Mouse (Mus musculus) myocyte (in vitro differentiated cells): ENCODE results near the gene Plcb3. TPM values are rescaled to one million over a fixed set of nuclear protein-coding genes. Genes with fewer than 3 reads are reported as not detected.
A peak's percentile ranks its signal among the peaks of the same experiment; 100 is the strongest.

ENCODE experiments used
- H3K27me3 ChIP-seq: one replicate; pipeline ENCODE4 v1.6.1; 2011; ENCODE audit not compliant: control insufficient read depth, insufficient read depth, insufficient read length
- H3K36me3 ChIP-seq: one replicate; pipeline ENCODE4 v1.6.1; 2011; ENCODE audit not compliant: control insufficient read depth, insufficient read depth
- H3K4me2 ChIP-seq: one replicate; pipeline ENCODE4 v1.6.1; 2011; ENCODE audit warnings: low read depth, control low read depth
- H3K4me3 ChIP-seq: one replicate; pipeline ENCODE4 v1.5.1; 2011; ENCODE audit warnings: mild to moderate bottlenecking, control low read depth, moderate library complexity
- H3K79me2 ChIP-seq: one replicate; pipeline ENCODE4 v1.6.1; 2011; ENCODE audit not compliant: control insufficient read depth, insufficient read depth
- H3ac ChIP-seq: one replicate; pipeline ENCODE4 v1.6.1; 2011; ENCODE audit not compliant: control insufficient read depth, insufficient read length
- CEBPB ChIP-seq: IDR thresholded peaks from 2 replicates; pipeline ENCODE4 v1.6.1; 2011; ENCODE audit warnings: mild to moderate bottlenecking, moderate library complexity; ENCODE audit not compliant: poor library complexity, insufficient read depth, severe bottlenecking
- E2F4 ChIP-seq: IDR thresholded peaks from one replicate; pipeline ENCODE4 v1.6.1; 2011; ENCODE audit warnings: mild to moderate bottlenecking, control low read depth, moderate library complexity; ENCODE audit not compliant: insufficient read depth
- MAX ChIP-seq: IDR thresholded peaks from one replicate; pipeline ENCODE4 v1.6.1; 2011; ENCODE audit warnings: low read depth, mild to moderate bottlenecking, control low read depth
- MYOD1 ChIP-seq, 3 experiments: IDR thresholded peaks; one replicate each; pipeline ENCODE4 v1.6.1; 2011; ENCODE audit warnings: control low read depth in 2 of 3, low read depth in 2 of 3, mild to moderate bottlenecking in 2 of 3, moderate library complexity in 1 of 3; ENCODE audit not compliant: insufficient read length in 2 of 3, control insufficient read depth in 1 of 3
- MYOG ChIP-seq, 3 experiments: IDR thresholded peaks; one replicate each; pipeline ENCODE4 v1.6.1; 2011; ENCODE audit warnings: control low read depth in 2 of 3, low read depth in 2 of 3, mild to moderate bottlenecking in 2 of 3; ENCODE audit not compliant: insufficient read length in 2 of 3, control insufficient read depth in 1 of 3, insufficient read depth in 1 of 3
- POLR2A ChIP-seq: IDR thresholded peaks from one replicate; pipeline ENCODE4 v1.6.1; 2011; ENCODE audit warnings: low read depth, mild to moderate bottlenecking, control low read depth, moderate library complexity; ENCODE audit not compliant: insufficient read length
- POLR2AphosphoS2 ChIP-seq: IDR thresholded peaks from one replicate; pipeline ENCODE4 v1.6.1; 2011; ENCODE audit warnings: low read depth, control low read depth; ENCODE audit not compliant: insufficient read length
- REST ChIP-seq: IDR thresholded peaks from one replicate; pipeline ENCODE4 v1.6.1; 2011; ENCODE audit warnings: mild to moderate bottlenecking, control low read depth, moderate library complexity; ENCODE audit not compliant: insufficient read depth, insufficient read length
- SRF ChIP-seq: IDR thresholded peaks from one replicate; pipeline ENCODE4 v1.6.1; 2011; ENCODE audit warnings: low read depth; ENCODE audit not compliant: control insufficient read depth, insufficient read length
- TCF12 ChIP-seq: IDR thresholded peaks from one replicate; pipeline ENCODE4 v1.6.1; 2011; ENCODE audit warnings: mild to moderate bottlenecking, control low read depth; ENCODE audit not compliant: poor library complexity, insufficient read depth, severe bottlenecking
- TCF3 ChIP-seq: IDR thresholded peaks from one replicate; pipeline ENCODE4 v1.6.1; 2011; ENCODE audit warnings: low read depth, control low read depth; ENCODE audit not compliant: insufficient read length
- USF1 ChIP-seq: IDR thresholded peaks from one replicate; pipeline ENCODE4 v1.6.1; 2011; ENCODE audit warnings: low read depth, mild to moderate bottlenecking, control low read depth, moderate library complexity
- polyA plus RNA-seq: library from polyadenylated mRNA; unstranded; fragments of >200 nt; fragmentation: generic; extraction: Trizol; gene quantifications from one replicate; pipeline ENCODE4 v1.2.1, GENCODE M21; 2012; ENCODE audit warnings: missing spikeins

Plcb3 gene
- polyA plus RNA-seq, 1 experiment, result 34.3 TPM

- no peaks in the 10 kb centered on the region for H3K27me3 ChIP-seq
- H3K4me3 ChIP-seq, result no peak overlapping the region
- no peak overlapping the region for H3ac ChIP-seq
- no peaks in the 10 kb centered on the region for H3K79me2 ChIP-seq
- no peak for TF ChIP-seq MYOG (IDR thresholded peaks at IDR 0.05; ENCODE audit: control insufficient read depth in 1 of 3, insufficient read depth in 1 of 3, insufficient read length in 2 of 3, low read depth in 2 of 3)
- no peak for TF ChIP-seq MAX
- TF ChIP-seq E2F4, result no peak
- no peak for TF ChIP-seq TCF3
- no peak overlapping the region for H3K4me2 ChIP-seq
- H3K36me3 ChIP-seq, result peaks cover 30% of the 10 kb centered on the region
Measured at GRCm38 (mm10) chr19:7017541-7018457, 41.5 kb upstream of the Plcb3 start.

GRCm38 (mm10) chr19:7014481-7015135 is 38.3 kb upstream of the Plcb3 start:
- H3K36me3 ChIP-seq, result peaks cover under 1% of the 10 kb centered on the region
- H3K79me2 ChIP-seq, result no peaks in the 10 kb centered on the region
- H3ac ChIP-seq, result no peak overlapping the region
- no peak overlapping the region for H3K4me3 ChIP-seq
- TF ChIP-seq E2F4 (no peak), REST (no peak), TCF12 (no peak), POLR2A (no peak), POLR2AphosphoS2 (no peak), SRF (no peak), MYOG (IDR thresholded peaks at IDR 0.05; ENCODE audit: control insufficient read depth in 1 of 3, insufficient read depth in 1 of 3, insufficient read length in 2 of 3, low read depth in 2 of 3) (no peak), TCF3 (no peak), MAX (no peak), CEBPB (no peak), USF1 (no peak), MYOD1 (IDR thresholded peaks at IDR 0.05; ENCODE audit: control insufficient read depth in 1 of 3, insufficient read length in 2 of 3, low read depth in 2 of 3) (no peak)
- no peak overlapping the region for H3K4me2 ChIP-seq
- no peaks in the 10 kb centered on the region for H3K27me3 ChIP-seq

- no peaks in the 10 kb centered on the region for H3K79me2 ChIP-seq
- TF ChIP-seq MYOD1 (IDR thresholded peaks at IDR 0.05; ENCODE audit: control insufficient read depth in 1 of 3, insufficient read length in 2 of 3, low read depth in 2 of 3) (no peak), E2F4 (no peak), POLR2A (no peak), SRF (no peak), TCF12 (no peak), CEBPB (no peak), REST (no peak), MYOG (IDR thresholded peaks at IDR 0.05; ENCODE audit: control insufficient read depth in 1 of 3, insufficient read depth in 1 of 3, insufficient read length in 2 of 3, low read depth in 2 of 3) (no peak), USF1 (no peak), POLR2AphosphoS2 (no peak)
- H3K36me3 ChIP-seq, result no peaks in the 10 kb centered on the region
- H3ac ChIP-seq, result no peak overlapping the region
- H3K27me3 ChIP-seq, result no peaks in the 10 kb centered on the region
- H3K4me2 ChIP-seq, result no peak overlapping the region
- H3K4me3 ChIP-seq, result no peak overlapping the region
Measured at GRCm38 (mm10) chr19:7013984-7014383, 37.7 kb upstream of the Plcb3 start.

- Histone ChIP-seq H3K36me3 (no peaks in the 10 kb centered on the region), H3K4me3 (no peak overlapping the region), H3K4me2 (no peak overlapping the region), H3K79me2 (no peaks in the 10 kb centered on the region), H3ac (no peak overlapping the region), H3K27me3 (no peaks in the 10 kb centered on the region)
- TF ChIP-seq USF1 (no peak), SRF (no peak)
Measured at GRCm38 (mm10) chr19:7012426-7012825, 36.2 kb upstream of the Plcb3 start.

- H3K4me3 ChIP-seq, result no peak overlapping the region
- no peak overlapping the region for H3ac ChIP-seq
- TF ChIP-seq MYOG (IDR thresholded peaks at IDR 0.05; ENCODE audit: control insufficient read depth in 1 of 3, insufficient read depth in 1 of 3, insufficient read length in 2 of 3, low read depth in 2 of 3), result peak; percentile 25 to 89 (median 81)
- TF ChIP-seq TCF12, result peak; percentile 80
- TF ChIP-seq TCF3, result peak; percentile 72
- no peak for TF ChIP-seq CEBPB
- no peak for TF ChIP-seq E2F4
- TF ChIP-seq MYOD1 (IDR thresholded peaks at IDR 0.05; ENCODE audit: control insufficient read depth in 1 of 3, insufficient read length in 2 of 3, low read depth in 2 of 3), result peak; percentile 81 to 93 (median 91)
- no peaks in the 10 kb centered on the region for H3K79me2 ChIP-seq
- H3K27me3 ChIP-seq, result no peaks in the 10 kb centered on the region
- peak overlapping the region; percentile 13 for H3K4me2 ChIP-seq
- no peaks in the 10 kb centered on the region for H3K36me3 ChIP-seq
Measured at GRCm38 (mm10) chr19:7006892-7007593, 30.8 kb upstream of the Plcb3 start.
